Mouse (Mus musculus) left cerebral cortex, postnatal 36 days (tissue): Measurements from ENCODE around the gene Osbpl6. TPM values are rescaled to one million over a fixed set of nuclear protein-coding genes. Genes with fewer than 3 reads are reported as not detected.

ENCODE experiments used
- DNase-seq, 2 experiments: peaks; one replicate each; pipeline ENCODE4 v3.0.0; 2021 to 2022; ENCODE audit warnings: low spot score in 2 of 2, mixed read lengths in 1 of 2
- intact Hi-C: fragments of 180-260 bp; cut with DNase I; formaldehyde crosslinking; loops from one replicate; pipeline ENCODE4 v1.15.1; 2025
- total RNA-seq, 2 experiments: library from RNA; stranded (reverse); gene quantifications; 2 replicates each; pipeline ENCODE4 v1.2.3; 2021

Osbpl6 gene
- total RNA-seq, 2 experiments from 2014 or later: 43.0 to 60.1 TPM

DNA sequence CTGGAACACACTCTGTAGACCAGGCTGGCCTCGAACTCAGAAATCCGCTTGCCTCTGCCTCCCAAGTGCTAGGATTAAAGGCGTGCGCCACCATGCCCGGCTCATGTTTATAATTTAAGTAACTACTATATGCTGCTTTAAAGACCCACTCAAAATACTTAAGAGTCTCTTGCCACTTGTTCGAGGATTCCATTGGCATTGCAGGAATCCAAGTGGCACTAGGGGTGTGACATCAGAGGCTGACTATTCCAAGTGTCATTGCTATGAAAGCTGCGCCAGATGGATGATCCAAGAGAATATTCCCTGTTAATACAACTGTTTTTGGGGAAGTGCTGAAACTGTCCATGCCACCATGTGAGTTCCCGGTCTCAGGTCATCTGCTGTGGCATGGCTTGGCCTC lies 83.9 kb downstream of the Osbpl6 start:
- DNase-seq: no peak
- intact Hi-C loops: no loop called here

GRCm38 (mm10) chr2:76491371-76491770 lies 85.1 kb downstream of the Osbpl6 start:
- intact Hi-C loops: no loop called here
- DNase-seq: no peak

- no peak for DNase-seq
- intact Hi-C loops: no loop called here
These were observed 85.9 kb downstream of the Osbpl6 start for GRCm38 (mm10) chr2:76492224-76492623.

DNA sequence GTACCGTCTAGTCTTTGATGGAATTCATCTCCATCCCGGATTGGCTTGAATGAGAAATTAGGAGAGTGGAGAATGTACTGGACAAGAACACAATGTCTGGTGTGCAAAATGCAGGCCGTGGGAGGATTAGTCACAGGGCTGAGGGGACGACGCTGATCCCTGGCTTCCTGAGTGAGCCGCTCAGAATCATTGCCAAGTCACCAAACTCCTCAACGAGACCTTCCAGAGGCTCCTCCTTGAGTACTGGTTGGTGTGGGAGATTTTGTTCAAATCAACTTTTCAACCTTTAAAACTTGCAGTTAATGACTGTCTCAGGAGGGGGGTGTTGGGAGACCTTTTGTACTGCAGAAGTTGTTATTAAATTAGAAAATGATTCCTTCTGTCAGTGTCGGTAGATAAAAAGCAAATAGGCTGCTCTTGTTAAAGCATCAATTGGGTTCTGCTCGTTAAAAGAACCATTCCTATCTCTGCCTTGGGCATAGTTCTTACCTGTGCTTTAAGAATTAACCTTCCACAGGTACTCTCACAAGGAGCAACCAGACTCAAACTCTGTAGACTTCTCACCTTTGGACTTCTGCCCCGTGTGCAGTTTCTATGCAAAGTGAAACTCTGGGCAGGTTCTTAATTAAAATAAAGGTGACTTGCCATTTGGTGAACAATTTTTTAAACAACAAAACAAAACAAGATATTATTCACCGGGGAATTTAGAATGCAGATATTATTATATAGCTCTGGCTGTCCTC lies 89.9 kb downstream of the Osbpl6 start:
- DNase-seq: no peak
- intact Hi-C loops: no loop called here

- no peak for DNase-seq
- intact Hi-C loops: no loop called here
These were observed 90.4 kb downstream of the Osbpl6 start for GRCm38 (mm10) chr2:76496749-76497140.

- DNase-seq: no peak
- intact Hi-C loops: no loop called here
These were observed 92.6 kb downstream of the Osbpl6 start for GRCm38 (mm10) chr2:76498891-76499290.

- intact Hi-C loops: no loop called here
- DNase-seq: no peak
These were observed 98.0 kb downstream of the Osbpl6 start for GRCm38 (mm10) chr2:76504122-76504839.

GRCm38 (mm10) chr2:76504989-76505388 lies 98.7 kb downstream of the Osbpl6 start:
- DNase-seq: no peak
- intact Hi-C loops: no loop called here

DNA sequence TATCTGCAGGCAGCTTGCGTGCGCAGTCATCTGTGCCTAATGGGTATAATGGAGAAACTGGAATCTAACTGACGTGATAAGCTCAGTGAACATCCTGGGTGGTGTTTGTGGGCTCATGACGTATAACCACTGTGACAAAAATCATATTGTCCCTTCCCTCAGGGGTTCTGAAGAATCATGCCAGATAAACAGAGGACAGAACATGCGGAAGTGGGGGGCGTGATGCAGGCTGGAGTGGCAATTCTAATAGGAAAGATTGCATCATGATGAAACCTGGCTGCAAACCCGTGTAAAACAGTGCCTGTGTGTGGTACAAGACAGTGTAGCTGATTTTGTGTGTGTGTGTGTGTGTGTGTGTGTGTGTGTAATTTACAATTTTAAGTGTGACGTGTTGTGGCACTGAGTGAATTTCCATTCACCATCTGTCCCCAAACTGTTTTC lies 105.0 kb downstream of the Osbpl6 start:
- intact Hi-C loops: no loop called here
- DNase-seq: no peak

- DNase-seq: no peak
- intact Hi-C loops: no loop called here
These were observed 105.8 kb downstream of the Osbpl6 start for GRCm38 (mm10) chr2:76512133-76512532.

- intact Hi-C loops: no loop called here
- no peak for DNase-seq
These were observed 106.6 kb downstream of the Osbpl6 start for GRCm38 (mm10) chr2:76512888-76513287.

DNA sequence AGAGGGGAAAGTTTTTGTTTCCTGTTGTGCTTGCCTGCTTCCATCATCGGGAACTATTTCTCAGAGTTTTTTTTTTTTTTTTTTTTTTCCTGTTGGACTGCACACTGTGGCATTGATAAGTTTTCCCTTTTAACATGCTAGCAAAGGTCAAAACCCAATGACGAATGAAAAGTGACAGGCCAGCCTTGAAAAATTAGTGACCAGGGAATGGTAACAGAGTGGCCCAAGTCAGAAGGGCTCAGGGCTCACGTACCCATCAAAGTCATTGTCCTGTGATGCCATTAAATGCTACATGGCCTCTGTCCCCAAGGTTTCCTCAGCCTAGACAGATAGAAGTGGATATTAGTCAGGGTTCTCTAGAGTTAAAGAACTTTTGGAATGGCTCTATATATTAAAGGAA lies 107.0 kb downstream of the Osbpl6 start:
- intact Hi-C loops: no loop called here
- DNase-seq: no peak

DNA sequence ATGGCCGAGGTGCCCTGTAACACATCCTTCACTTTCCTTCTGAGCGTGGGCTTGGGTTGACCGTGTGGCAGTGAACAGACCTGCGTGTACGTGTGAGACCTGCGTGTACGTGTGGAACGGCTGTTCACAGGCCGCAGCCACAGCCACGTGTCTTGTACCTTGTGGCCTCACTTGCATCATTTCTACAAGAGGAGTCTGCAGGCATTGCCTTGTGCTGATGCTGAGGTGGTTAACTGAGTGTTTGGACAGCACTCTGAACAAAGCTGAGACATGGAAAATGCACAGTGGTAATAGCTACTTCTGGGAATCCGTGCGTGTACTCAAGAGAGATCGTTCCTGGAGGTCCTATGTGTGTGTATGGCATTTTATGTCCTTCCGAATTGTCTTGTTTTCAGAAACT lies 111.2 kb downstream of the Osbpl6 start:
- DNase-seq: no peak
- intact Hi-C loops: no loop called here

GRCm38 (mm10) chr2:76518407-76519063 lies 112.2 kb downstream of the Osbpl6 start:
- no peak for DNase-seq
- intact Hi-C loops: no loop called here

- no peak for DNase-seq
- intact Hi-C loops: no loop called here
These were observed 115.3 kb downstream of the Osbpl6 start for GRCm38 (mm10) chr2:76521585-76521984.

GRCm38 (mm10) chr2:76524451-76524850 lies 118.1 kb downstream of the Osbpl6 start:
- intact Hi-C loops: no loop called here
- DNase-seq: no peak

GRCm38 (mm10) chr2:76525645-76526044 lies 119.3 kb downstream of the Osbpl6 start:
- no peak for DNase-seq
- intact Hi-C loops: no loop called here

DNA sequence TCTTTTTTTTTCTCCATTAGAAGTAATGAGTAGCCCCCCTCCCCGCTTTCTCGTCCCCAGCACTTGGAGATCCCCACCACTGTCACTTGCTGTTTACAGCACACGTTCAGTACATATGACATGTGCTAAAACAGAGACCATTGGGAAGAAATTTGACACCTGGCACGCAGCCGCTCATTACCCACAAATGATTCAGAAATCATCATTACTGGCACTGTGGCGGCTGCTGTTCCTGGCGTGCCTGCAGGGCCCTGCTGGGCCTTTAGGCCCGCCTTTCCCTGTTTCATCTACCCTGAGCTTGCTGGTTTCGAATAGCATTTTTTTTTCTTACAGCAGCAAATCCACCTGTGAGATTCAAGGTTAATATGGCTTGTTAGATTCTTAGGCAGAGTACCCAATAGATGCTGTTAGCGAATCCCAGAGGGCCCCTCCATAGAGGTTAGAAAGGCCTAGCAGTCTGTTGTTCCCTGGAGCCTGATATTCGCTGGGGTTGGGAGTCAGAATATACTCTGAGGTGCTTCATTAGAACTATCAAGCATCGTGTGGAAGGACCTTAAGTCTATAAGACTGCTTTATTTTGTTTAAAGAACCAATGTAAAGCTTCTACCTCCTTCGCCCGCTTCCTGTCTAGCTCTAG lies 126.3 kb downstream of the Osbpl6 start:
- DNase-seq: no peak
- intact Hi-C loops: no loop called here

GRCm38 (mm10) chr2:76534932-76535331 lies 128.6 kb downstream of the Osbpl6 start:
- intact Hi-C loops: no loop called here
- no peak for DNase-seq

DNA sequence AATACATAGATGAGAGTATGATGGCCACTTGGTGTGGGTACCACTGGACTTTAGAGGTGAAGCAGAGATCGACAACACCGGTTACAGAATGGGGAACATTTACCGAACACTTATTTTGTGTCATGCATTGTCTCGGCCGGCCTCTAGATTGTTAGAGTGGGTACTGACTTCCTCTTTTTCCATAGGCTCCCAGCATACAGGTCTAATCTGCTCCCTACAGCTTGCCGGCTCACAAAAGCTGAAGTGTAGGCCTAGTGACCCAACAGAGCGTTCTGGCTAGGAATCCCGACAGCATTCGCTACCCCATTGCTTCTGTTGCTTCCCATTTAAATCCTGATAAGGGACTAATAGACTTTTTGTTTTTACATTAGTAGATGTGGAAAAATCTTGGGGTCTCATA lies 135.6 kb downstream of the Osbpl6 start:
- intact Hi-C loops: no loop called here
- no peak for DNase-seq
